Mouse (Mus musculus) CD4-positive, CD25-positive, alpha-beta regulatory T cell (primary cell): ENCODE data around the gene Fgf5. TPM values are rescaled to one million over a fixed set of nuclear protein-coding genes. Genes with fewer than 3 reads are reported as not detected.

ENCODE experiments used
- polyA plus RNA-seq: library from polyadenylated mRNA; unstranded; fragments of 100-300 nt; shearing (Covaris generic); gene quantifications from one replicate; pipeline ENCODE4 v1.2.1, GENCODE M21; 2017

Gene Fgf5
- not detected for polyA plus RNA-seq

DNA sequence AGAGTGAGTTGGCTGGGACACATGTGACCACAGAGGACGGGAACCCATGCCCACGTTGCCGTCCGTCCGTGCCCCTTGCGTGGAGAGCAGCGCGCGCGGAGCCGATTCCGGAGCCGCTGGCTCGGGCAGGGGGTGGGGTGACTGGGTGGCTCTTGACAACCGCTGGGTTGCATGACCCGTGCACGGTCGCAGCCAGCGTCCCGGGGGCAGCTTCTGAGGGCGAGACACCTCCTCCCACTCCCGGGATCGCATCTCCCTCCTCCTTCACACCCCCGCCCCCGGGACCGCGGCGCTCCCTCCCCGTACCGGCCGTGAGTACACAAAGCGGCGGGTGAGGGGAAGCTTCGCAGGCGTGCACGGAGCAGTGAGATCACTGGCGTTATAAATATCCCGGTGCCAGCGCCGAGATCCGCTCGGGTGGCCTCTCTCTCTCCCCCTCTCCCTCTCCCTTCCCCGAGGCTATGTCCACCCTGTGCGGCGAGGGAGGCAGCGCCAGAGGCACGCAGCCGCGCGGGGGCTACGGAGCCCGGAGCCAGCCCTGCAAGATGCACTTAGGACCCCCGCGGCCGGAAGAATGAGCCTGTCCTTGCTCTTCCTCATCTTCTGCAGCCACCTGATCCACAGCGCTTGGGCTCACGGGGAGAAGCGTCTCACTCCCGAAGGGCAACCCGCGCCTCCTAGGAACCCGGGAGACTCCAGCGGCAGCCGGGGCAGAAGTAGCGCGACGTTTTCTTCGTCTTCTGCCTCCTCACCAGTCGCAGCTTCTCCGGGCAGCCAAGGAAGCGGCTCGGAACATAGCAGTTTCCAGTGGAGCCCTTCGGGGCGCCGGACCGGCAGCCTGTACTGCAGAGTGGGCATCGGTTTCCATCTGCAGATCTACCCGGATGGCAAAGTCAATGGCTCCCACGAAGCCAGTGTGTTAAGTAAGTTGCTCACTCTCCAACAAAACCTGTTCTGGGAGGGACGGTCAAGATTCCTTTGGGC, at the start of gene Fgf5:
TSS of gene Fgf5 (plus strand) at position 347 of the 984 bp plus-strand sequence.

Other genes with a start within 250 kb of the Fgf5 start
- gene Antxr2, start 223.1 kb upstream of the Fgf5 start, polyA plus RNA-seq = 30.3 TPM
- gene Prdm8, start 87.0 kb upstream of the Fgf5 start, polyA plus RNA-seq = not detected
- not detected for gene Cfap299, start 75.1 kb downstream of the Fgf5 start, polyA plus RNA-seq